Mouse (Mus musculus) megakaryocyte, embryonic 14.5 days (primary cell): Measurements from ENCODE around the gene Dock4. TPM values are rescaled to one million over a fixed set of nuclear protein-coding genes. Genes with fewer than 3 reads are reported as not detected.

Experiments used
- H3K27me3 ChIP-seq: replicated peaks from 2 replicates; pipeline ENCODE3; 2012; ENCODE audit warnings: inconsistent platforms
- H3K36me3 ChIP-seq: replicated peaks from 2 replicates; pipeline ENCODE3; 2012; ENCODE audit warnings: low read length, inconsistent platforms, mixed read lengths
- H3K4me1 ChIP-seq: 2 replicates; pipeline ENCODE4 v1.6.1; 2012; ENCODE audit warnings: inconsistent platforms
- H3K4me3 ChIP-seq: replicated peaks from 2 replicates; pipeline ENCODE3; 2012; ENCODE audit warnings: moderate library complexity, mild to moderate bottlenecking, inconsistent platforms
- H3K9me3 ChIP-seq: 2 replicates; pipeline ENCODE4 v1.6.1; 2012; ENCODE audit warnings: inconsistent platforms
- FLI1 ChIP-seq: IDR thresholded peaks from 2 replicates; pipeline ENCODE4 v1.6.1; 2012; ENCODE audit warnings: low read length, inconsistent platforms, mixed read lengths
- GATA1 ChIP-seq: IDR thresholded peaks from 3 replicates; pipeline ENCODE4 v1.6.1; 2012; ENCODE audit warnings: mixed read lengths, low read length, inconsistent platforms, borderline replicate concordance
- polyA plus RNA-seq: library from polyadenylated mRNA; stranded (reverse); fragments of >175 nt; gene quantifications from 2 replicates; pipeline ENCODE4 v1.2.3, GENCODE M21; 2012; ENCODE audit warnings: low replicate concordance; ENCODE audit not compliant: insufficient read depth

Gene Dock4
- polyA plus RNA-seq, 1 experiment, result 0.13 TPM

- TF ChIP-seq FLI1 (no peak), GATA1 (no peak)
- H3K9me3 ChIP-seq, result no peaks in the 10 kb centered on the region; the same call in 1 of the 2 replicates
- H3K4me3 ChIP-seq, result no peak overlapping the region
- peaks cover 3% of the 10 kb centered on the region for H3K27me3 ChIP-seq
- no peaks in the 10 kb centered on the region for H3K4me1 ChIP-seq
- no peaks in the 10 kb centered on the region for H3K36me3 ChIP-seq
Measured at GRCm38 (mm10) chr12:40504687-40505086, 58.9 kb downstream of the Dock4 start.

GRCm38 (mm10) chr12:40507823-40508390 lies 62.2 kb downstream of the Dock4 start:
- H3K36me3 ChIP-seq, result no peaks in the 10 kb centered on the region
- H3K9me3 ChIP-seq, result no peaks in the 10 kb centered on the region
- no peaks in the 10 kb centered on the region for H3K4me1 ChIP-seq
- H3K27me3 ChIP-seq, result peaks cover 4% of the 10 kb centered on the region
- no peak for TF ChIP-seq FLI1
- TF ChIP-seq GATA1, result no peak
- no peak overlapping the region for H3K4me3 ChIP-seq

- no peak for TF ChIP-seq FLI1
- no peak for TF ChIP-seq GATA1
- Histone ChIP-seq H3K4me1 (no peaks in the 10 kb centered on the region), H3K36me3 (no peaks in the 10 kb centered on the region)
Measured at GRCm38 (mm10) chr12:40508416-40508815, 62.7 kb downstream of the Dock4 start.

DNA sequence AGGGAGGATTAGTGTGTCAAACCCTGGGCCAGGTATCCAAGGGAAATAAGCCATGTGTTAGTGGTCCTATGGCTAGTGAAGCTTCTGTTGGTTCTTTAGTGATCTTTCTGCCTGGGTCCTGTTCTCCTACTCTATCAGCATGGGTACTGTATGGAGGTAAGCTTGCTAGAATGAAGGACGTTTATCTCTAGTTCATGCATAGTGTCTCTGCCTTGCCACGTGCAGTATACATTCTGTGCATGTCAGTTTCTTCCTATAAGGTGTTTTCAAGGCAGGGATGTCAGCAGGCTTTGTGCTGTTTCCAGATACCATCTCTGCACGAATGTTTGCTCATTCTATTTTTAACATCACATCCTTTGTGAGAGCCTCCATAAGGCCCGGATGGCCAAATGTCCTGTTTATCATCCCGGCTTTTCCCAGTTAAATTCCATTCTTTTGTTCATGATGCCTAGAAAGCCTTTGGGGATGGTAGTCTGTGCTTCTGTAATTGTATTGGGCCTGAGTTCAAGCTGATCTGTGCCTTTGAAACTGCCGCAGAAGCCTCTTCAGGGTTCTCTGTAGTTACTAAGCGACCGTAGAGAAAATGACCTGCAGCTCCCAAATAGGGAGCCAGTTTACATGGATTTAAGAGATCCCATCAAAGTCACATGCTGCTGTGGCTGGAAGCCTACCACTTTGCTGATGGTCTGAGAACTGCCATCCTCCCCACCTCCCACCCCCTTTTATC lies 66.1 kb downstream of the Dock4 start:
- Histone ChIP-seq H3K27me3 (peaks cover 11% of the 10 kb centered on the region), H3K9me3 (no peaks in the 10 kb centered on the region), H3K36me3 (no peaks in the 10 kb centered on the region), H3K4me3 (no peak overlapping the region), H3K4me1 (no peaks in the 10 kb centered on the region)
- TF ChIP-seq FLI1, result no peak
- TF ChIP-seq GATA1, result no peak

More at GRCm38 (mm10) chr12:40508416-40508815, 62.7 kb downstream of the Dock4 start:
- Histone ChIP-seq H3K4me3 (no peak overlapping the region), H3K27me3 (peaks cover 4% of the 10 kb centered on the region), H3K9me3 (no peaks in the 10 kb centered on the region)

GRCm38 (mm10) chr12:40512370-40512693 lies 66.6 kb downstream of the Dock4 start:
- H3K9me3 ChIP-seq, result no peaks in the 10 kb centered on the region
- H3K36me3 ChIP-seq, result no peaks in the 10 kb centered on the region
- TF ChIP-seq FLI1 (no peak), GATA1 (no peak)
- peaks cover 11% of the 10 kb centered on the region for H3K27me3 ChIP-seq
- H3K4me1 ChIP-seq, result no peaks in the 10 kb centered on the region
- H3K4me3 ChIP-seq, result no peak overlapping the region

- TF ChIP-seq FLI1 (no peak), GATA1 (no peak)
- Histone ChIP-seq H3K4me3 (no peak overlapping the region), H3K4me1 (no peaks in the 10 kb centered on the region), H3K36me3 (no peaks in the 10 kb centered on the region), H3K27me3 (peaks cover 11% of the 10 kb centered on the region), H3K9me3 (no peaks in the 10 kb centered on the region)
Measured at GRCm38 (mm10) chr12:40512994-40513393, 67.2 kb downstream of the Dock4 start.

- Histone ChIP-seq H3K9me3 (no peaks in the 10 kb centered on the region), H3K36me3 (no peaks in the 10 kb centered on the region), H3K27me3 (peaks cover 14% of the 10 kb centered on the region), H3K4me1 (no peaks in the 10 kb centered on the region), H3K4me3 (no peak overlapping the region)
- no peak for TF ChIP-seq GATA1
- TF ChIP-seq FLI1, result no peak
Measured at GRCm38 (mm10) chr12:40514021-40514420, 68.3 kb downstream of the Dock4 start.

DNA sequence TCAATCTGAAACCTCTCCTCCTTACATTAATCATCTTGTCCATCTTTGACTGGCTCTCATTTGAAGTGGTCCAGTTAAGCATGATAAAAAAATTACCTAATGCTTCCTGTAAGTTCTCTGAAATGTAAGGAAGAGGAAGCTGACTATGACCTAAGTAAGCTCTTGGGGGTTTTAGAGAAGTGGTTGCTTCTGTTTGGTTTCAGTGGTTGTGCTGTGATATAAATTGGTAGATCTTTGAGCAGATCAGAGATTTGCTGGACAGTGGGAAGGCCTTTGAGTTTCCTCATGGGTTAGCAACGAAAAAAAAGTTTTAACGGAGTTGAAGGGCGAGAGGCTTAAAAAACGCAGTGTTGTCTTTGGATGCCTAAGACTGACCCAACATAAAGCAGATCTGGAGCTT lies 76.7 kb downstream of the Dock4 start:
- Histone ChIP-seq H3K27me3 (peaks cover 19% of the 10 kb centered on the region), H3K36me3 (no peaks in the 10 kb centered on the region), H3K4me1 (no peaks in the 10 kb centered on the region), H3K9me3 (no peaks in the 10 kb centered on the region), H3K4me3 (no peak overlapping the region)
- TF ChIP-seq FLI1 (no peak), GATA1 (no peak)

- no peak overlapping the region for H3K4me3 ChIP-seq
- TF ChIP-seq GATA1, result no peak
- TF ChIP-seq FLI1, result no peak
- no peaks in the 10 kb centered on the region for H3K36me3 ChIP-seq
- H3K9me3 ChIP-seq, result no peaks in the 10 kb centered on the region
- H3K4me1 ChIP-seq, result no peaks in the 10 kb centered on the region
- H3K27me3 ChIP-seq, result peaks cover 23% of the 10 kb centered on the region
Measured at GRCm38 (mm10) chr12:40523020-40523419, 77.3 kb downstream of the Dock4 start.

- TF ChIP-seq FLI1 (no peak), GATA1 (no peak)
Measured at GRCm38 (mm10) chr12:40525045-40525444, 79.3 kb downstream of the Dock4 start.

More at GRCm38 (mm10) chr12:40525045-40525444, 79.3 kb downstream of the Dock4 start:
- Histone ChIP-seq H3K4me3 (no peak overlapping the region), H3K9me3 (no peaks in the 10 kb centered on the region), H3K27me3 (peaks cover 30% of the 10 kb centered on the region), H3K36me3 (no peaks in the 10 kb centered on the region), H3K4me1 (no peaks in the 10 kb centered on the region)
